Mouse (Mus musculus): ENCODE results near the gene Abcg5. TPM values are rescaled to one million over a fixed set of nuclear protein-coding genes. Genes with fewer than 3 reads are reported as not detected.

Abcg5 gene
- polyA plus RNA-seq, 1 experiment, result not detected

GRCm38 (mm10) chr17:84628611-84629010 is 54.2 kb downstream of the Abcg5 start:
- no peaks in the 10 kb centered on the region for H3K27me3 ChIP-seq (ENCODE audit: control insufficient read depth, insufficient read depth, low read length, poor library complexity, severe bottlenecking)
- no peaks in the 10 kb centered on the region for H3K4me1 ChIP-seq (ENCODE audit: control insufficient read depth, insufficient read depth, low read length)
- H3K9me3 ChIP-seq (replicated peaks; ENCODE audit: control insufficient read depth, insufficient read depth, low read length, poor library complexity, severe bottlenecking), result no peaks in the 10 kb centered on the region
- no peaks in the 10 kb centered on the region for H3K36me3 ChIP-seq (ENCODE audit: control insufficient read depth, insufficient read depth, low read length, poor library complexity, severe bottlenecking)
- TF ChIP-seq POLR2A (IDR thresholded peaks at IDR 0.05; ENCODE audit: insufficient read depth, low read length) (no peak), CTCF (IDR thresholded peaks at IDR 0.05; ENCODE audit: low read depth, low read length) (no peak), EP300 (IDR thresholded peaks at IDR 0.05; ENCODE audit: insufficient read depth, low read depth, low read length) (no peak)
- H3K9ac ChIP-seq (ENCODE audit: low read depth, poor library complexity, severe bottlenecking), result no peak overlapping the region
- H3K27ac ChIP-seq (ENCODE audit: insufficient read depth, low read length), result no peak overlapping the region
- H3K4me3 ChIP-seq (ENCODE audit: low read depth, low read length), result no peak overlapping the region

- no peak overlapping the region for H3K27ac ChIP-seq (ENCODE audit: insufficient read depth, low read length)
Measured at GRCm38 (mm10) chr17:84627721-84628120, 55.1 kb downstream of the Abcg5 start.

GRCm38 (mm10) chr17:84626857-84627305 is 55.9 kb downstream of the Abcg5 start:
- no peak for TF ChIP-seq POLR2A (IDR thresholded peaks at IDR 0.05; ENCODE audit: insufficient read depth, low read length)
- no peak for TF ChIP-seq EP300 (IDR thresholded peaks at IDR 0.05; ENCODE audit: insufficient read depth, low read depth, low read length)
- TF ChIP-seq CTCF (IDR thresholded peaks at IDR 0.05; ENCODE audit: low read depth, low read length), result no peak
- Histone ChIP-seq H3K9ac (ENCODE audit: low read depth, poor library complexity, severe bottlenecking) (peak overlapping the region; percentile 0; the same call in 1 of the 2 replicates), H3K9me3 (replicated peaks; ENCODE audit: control insufficient read depth, insufficient read depth, low read length, poor library complexity, severe bottlenecking) (no peaks in the 10 kb centered on the region)

More at GRCm38 (mm10) chr17:84627721-84628120, 55.1 kb downstream of the Abcg5 start:
- no peaks in the 10 kb centered on the region for H3K9me3 ChIP-seq (replicated peaks; ENCODE audit: control insufficient read depth, insufficient read depth, low read length, poor library complexity, severe bottlenecking)
- H3K36me3 ChIP-seq (ENCODE audit: control insufficient read depth, insufficient read depth, low read length, poor library complexity, severe bottlenecking), result no peaks in the 10 kb centered on the region
- TF ChIP-seq EP300 (IDR thresholded peaks at IDR 0.05; ENCODE audit: insufficient read depth, low read depth, low read length) (no peak), POLR2A (IDR thresholded peaks at IDR 0.05; ENCODE audit: insufficient read depth, low read length) (no peak), CTCF (IDR thresholded peaks at IDR 0.05; ENCODE audit: low read depth, low read length) (no peak)
- H3K4me1 ChIP-seq (ENCODE audit: control insufficient read depth, insufficient read depth, low read length), result no peaks in the 10 kb centered on the region
- no peak overlapping the region for H3K4me3 ChIP-seq (ENCODE audit: low read depth, low read length)
- H3K9ac ChIP-seq (ENCODE audit: low read depth, poor library complexity, severe bottlenecking), result no peak overlapping the region
- no peaks in the 10 kb centered on the region for H3K27me3 ChIP-seq (ENCODE audit: control insufficient read depth, insufficient read depth, low read length, poor library complexity, severe bottlenecking)

GRCm38 (mm10) chr17:84626276-84626856 is 56.4 kb downstream of the Abcg5 start, which contains the start of gene Dync2li1:
Dync2li1 (plus strand) TSS chr17:84626496.
- H3K4me3 ChIP-seq (ENCODE audit: low read depth, low read length), result peak within 1 kb of the TSS; percentile 63
- H3K9ac ChIP-seq (ENCODE audit: low read depth, poor library complexity, severe bottlenecking), result peak within 1 kb of the TSS; percentile 0; the same call in 1 of the 2 replicates
- no peaks in the 10 kb centered on the region for H3K9me3 ChIP-seq (replicated peaks; ENCODE audit: control insufficient read depth, insufficient read depth, low read length, poor library complexity, severe bottlenecking)
- TF ChIP-seq CTCF (IDR thresholded peaks at IDR 0.05; ENCODE audit: low read depth, low read length) (no peak), EP300 (IDR thresholded peaks at IDR 0.05; ENCODE audit: insufficient read depth, low read depth, low read length) (no peak), POLR2A (IDR thresholded peaks at IDR 0.05; ENCODE audit: insufficient read depth, low read length) (no peak)
- no peaks in the 10 kb centered on the region for H3K4me1 ChIP-seq (ENCODE audit: control insufficient read depth, insufficient read depth, low read length)
- H3K36me3 ChIP-seq (ENCODE audit: control insufficient read depth, insufficient read depth, low read length, poor library complexity, severe bottlenecking), result no peaks in the 10 kb centered on the region
- H3K27ac ChIP-seq (ENCODE audit: insufficient read depth, low read length), result no peak within 1 kb of the TSS
- H3K27me3 ChIP-seq (ENCODE audit: control insufficient read depth, insufficient read depth, low read length, poor library complexity, severe bottlenecking), result no peaks in the 10 kb centered on the region

More at GRCm38 (mm10) chr17:84626857-84627305, 55.9 kb downstream of the Abcg5 start:
- Histone ChIP-seq H3K4me1 (ENCODE audit: control insufficient read depth, insufficient read depth, low read length) (no peaks in the 10 kb centered on the region), H3K27ac (ENCODE audit: insufficient read depth, low read length) (no peak overlapping the region), H3K4me3 (ENCODE audit: low read depth, low read length) (peak overlapping the region; percentile 43), H3K27me3 (ENCODE audit: control insufficient read depth, insufficient read depth, low read length, poor library complexity, severe bottlenecking) (no peaks in the 10 kb centered on the region), H3K36me3 (ENCODE audit: control insufficient read depth, insufficient read depth, low read length, poor library complexity, severe bottlenecking) (no peaks in the 10 kb centered on the region)

GRCm38 (mm10) chr17:84622873-84623272 is 59.9 kb downstream of the Abcg5 start:
- H3K36me3 ChIP-seq (ENCODE audit: control insufficient read depth, insufficient read depth, low read length, poor library complexity, severe bottlenecking), result no peaks in the 10 kb centered on the region
- no peaks in the 10 kb centered on the region for H3K9me3 ChIP-seq (replicated peaks; ENCODE audit: control insufficient read depth, insufficient read depth, low read length, poor library complexity, severe bottlenecking)
- TF ChIP-seq POLR2A (IDR thresholded peaks at IDR 0.05; ENCODE audit: insufficient read depth, low read length), result no peak
- no peak for TF ChIP-seq EP300 (IDR thresholded peaks at IDR 0.05; ENCODE audit: insufficient read depth, low read depth, low read length)
- TF ChIP-seq CTCF (IDR thresholded peaks at IDR 0.05; ENCODE audit: low read depth, low read length), result no peak
- H3K4me3 ChIP-seq (ENCODE audit: low read depth, low read length), result no peak overlapping the region
- peaks cover 3% of the 10 kb centered on the region for H3K4me1 ChIP-seq (ENCODE audit: control insufficient read depth, insufficient read depth, low read length)
- no peaks in the 10 kb centered on the region for H3K27me3 ChIP-seq (ENCODE audit: control insufficient read depth, insufficient read depth, low read length, poor library complexity, severe bottlenecking)
- no peak overlapping the region for H3K9ac ChIP-seq (ENCODE audit: low read depth, poor library complexity, severe bottlenecking)
- no peak overlapping the region for H3K27ac ChIP-seq (ENCODE audit: insufficient read depth, low read length)

GRCm38 (mm10) chr17:84622028-84622427 is 60.8 kb downstream of the Abcg5 start:
- Histone ChIP-seq H3K27ac (ENCODE audit: insufficient read depth, low read length) (no peak overlapping the region), H3K9ac (ENCODE audit: low read depth, poor library complexity, severe bottlenecking) (no peak overlapping the region), H3K27me3 (ENCODE audit: control insufficient read depth, insufficient read depth, low read length, poor library complexity, severe bottlenecking) (no peaks in the 10 kb centered on the region), H3K36me3 (ENCODE audit: control insufficient read depth, insufficient read depth, low read length, poor library complexity, severe bottlenecking) (no peaks in the 10 kb centered on the region), H3K9me3 (replicated peaks; ENCODE audit: control insufficient read depth, insufficient read depth, low read length, poor library complexity, severe bottlenecking) (no peaks in the 10 kb centered on the region), H3K4me3 (ENCODE audit: low read depth, low read length) (no peak overlapping the region), H3K4me1 (ENCODE audit: control insufficient read depth, insufficient read depth, low read length) (peaks cover 3% of the 10 kb centered on the region)
- TF ChIP-seq POLR2A (IDR thresholded peaks at IDR 0.05; ENCODE audit: insufficient read depth, low read length) (no peak), CTCF (IDR thresholded peaks at IDR 0.05; ENCODE audit: low read depth, low read length) (no peak), EP300 (IDR thresholded peaks at IDR 0.05; ENCODE audit: insufficient read depth, low read depth, low read length) (no peak)
